Mouse (Mus musculus) limb, embryonic 14.5 days (tissue): Measurements from ENCODE around the gene Medag. TPM values are rescaled to one million over a fixed set of nuclear protein-coding genes. Genes with fewer than 3 reads are reported as not detected.
A peak's percentile ranks its signal among the peaks of the same experiment; 100 is the strongest.

Experiments used
- ATAC-seq: fragments of 200-750 bp; cut with Nextera tagmentation; 2 replicates; pipeline ENCODE4 v1.8.0; 2017; ENCODE audit warnings: low read depth, moderate number of reproducible peaks, moderate TSS enrichment; ENCODE audit not compliant: low FRiP score
- DNase-seq: peaks from one replicate; pipeline ENCODE4 v3.0.0-alpha.2; 2015; ENCODE audit warnings: low spot score
- H3K27ac ChIP-seq: fragments of 300-500 bp; sonication (generic); replicated peaks from 2 replicates; pipeline ENCODE4 v1.5.1; 2014; ENCODE audit warnings: low read depth, mild to moderate bottlenecking, low read length, moderate library complexity, mixed read lengths
- H3K27me3 ChIP-seq: fragments of 300-500 bp; sonication (generic); 2 replicates; pipeline ENCODE4 v1.6.1; 2014; ENCODE audit warnings: low read length, mixed read lengths; ENCODE audit not compliant: control insufficient read depth, insufficient read depth
- H3K36me3 ChIP-seq: fragments of 300-500 bp; sonication (generic); 2 replicates; pipeline ENCODE4 v1.6.1; 2014; ENCODE audit warnings: mild to moderate bottlenecking, low read length, moderate library complexity, mixed read lengths; ENCODE audit not compliant: control insufficient read depth, insufficient read depth
- H3K4me1 ChIP-seq: fragments of 300-500 bp; sonication (generic); 2 replicates; pipeline ENCODE4 v1.6.1; 2014; ENCODE audit warnings: antibody characterized with exemption, low read length, mixed read lengths; ENCODE audit not compliant: control insufficient read depth, insufficient read depth
- H3K4me2 ChIP-seq: fragments of 300-500 bp; sonication (generic); replicated peaks from 2 replicates; pipeline ENCODE4 v1.6.1; 2014; ENCODE audit warnings: low read depth, mild to moderate bottlenecking, low read length, moderate library complexity; ENCODE audit not compliant: severe bottlenecking
- H3K4me3 ChIP-seq: fragments of 300-500 bp; sonication (generic); replicated peaks from 2 replicates; pipeline ENCODE4 v1.5.1; 2014; ENCODE audit warnings: low read length
- H3K9ac ChIP-seq: fragments of 300-500 bp; sonication (generic); 2 replicates; pipeline ENCODE4 v1.6.1; 2014; ENCODE audit warnings: mild to moderate bottlenecking, low read depth, low read length, moderate library complexity; ENCODE audit not compliant: severe bottlenecking
- H3K9me3 ChIP-seq: fragments of 300-500 bp; sonication (generic); 2 replicates; pipeline ENCODE4 v1.6.1; 2016; ENCODE audit warnings: low read length; ENCODE audit not compliant: control insufficient read depth
- POLR2A ChIP-seq: fragments of 200-500 bp; IDR thresholded peaks from 2 replicates; pipeline ENCODE4 v1.8.0; 2012; ENCODE audit warnings: inconsistent platforms, mild to moderate bottlenecking, moderate library complexity, borderline replicate concordance; ENCODE audit not compliant: insufficient read depth, insufficient read length; ENCODE audit errors: extremely low read depth
- WGBS: fragments of 180-500 bp; shearing (Covaris S2); extraction: QIAGEN DNeasy Blood & Tissue Kit; methylation state at CpG from one replicate; pipeline ENCODE4 v1.1.7; 2014; 5-methylcytosine and 5-hydroxymethylcytosine counted together
- polyA plus RNA-seq, 2 experiments: library from polyadenylated mRNA; depleted of rRNA in 1 of 2; stranded (reverse) in 1 of 2; unstranded in 1 of 2; fragments of >200 nt; fragmentation: Nextera tagmentation in 1 of 2; extraction: Ambion mirVana in 1 of 2; gene quantifications; 2 replicates each; pipeline versions ENCODE4 v1.2.1 to v1.2.3; 2012 to 2014

The Medag gene
- polyA plus RNA-seq, 2 experiments = 2.6 to 3.8 TPM

DNA sequence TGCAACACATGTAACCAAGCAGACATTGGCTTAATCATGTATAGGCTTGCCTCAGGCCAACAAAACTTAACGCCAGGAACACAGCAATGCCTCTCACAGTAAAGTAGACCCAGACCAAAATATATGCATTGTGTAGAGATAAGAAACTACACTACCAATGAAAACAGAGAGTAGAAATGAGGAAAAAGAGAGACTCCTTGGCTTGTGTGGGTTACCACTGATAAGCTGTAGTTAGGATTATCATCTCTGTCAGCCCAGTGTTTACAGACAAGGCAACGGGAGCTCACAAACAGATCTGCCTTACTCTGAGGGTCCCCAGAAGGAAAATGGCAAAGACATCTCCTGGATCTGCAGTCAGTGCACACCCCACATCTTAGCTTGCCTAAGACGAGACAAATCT is 25.0 kb downstream of the Medag start:
- DNase-seq (no peak), ATAC-seq (no peak)
- Histone ChIP-seq H3K27ac (no peak overlapping the region), H3K4me1 (peaks cover 19% of the 10 kb centered on the region), H3K4me2 (no peak overlapping the region), H3K27me3 (no peaks in the 10 kb centered on the region), H3K9ac (no peak overlapping the region), H3K4me3 (no peak overlapping the region), H3K36me3 (no peaks in the 10 kb centered on the region), H3K9me3 (no peaks in the 10 kb centered on the region)
- TF ChIP-seq POLR2A = no peak
- WGBS = 67% methylated on average over 3 of the region's 3 CpGs

DNA sequence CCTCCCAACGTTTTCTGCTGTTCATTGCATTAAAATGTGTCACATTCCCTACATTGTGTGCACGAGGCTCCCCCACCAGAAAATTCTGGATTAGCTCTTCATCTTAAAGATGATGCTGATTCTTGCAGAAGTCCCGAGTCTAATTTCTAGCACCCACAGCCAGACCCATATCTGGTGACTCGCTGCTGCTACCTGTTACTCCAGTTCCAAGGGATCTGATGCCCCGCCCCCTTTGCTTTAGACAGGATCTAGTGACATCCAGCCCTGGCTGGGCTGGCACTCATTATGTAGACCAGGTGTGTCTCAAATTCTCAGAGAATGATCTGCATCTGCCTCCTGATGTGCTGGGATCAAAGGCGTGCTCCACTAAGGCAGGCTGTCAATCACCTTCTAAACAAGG is 25.6 kb downstream of the Medag start:
- no peaks in the 10 kb centered on the region for H3K9me3 ChIP-seq
- no peak overlapping the region for H3K9ac ChIP-seq
- H3K4me2 ChIP-seq = no peak overlapping the region
- no peak overlapping the region for H3K27ac ChIP-seq
- H3K4me3 ChIP-seq = no peak overlapping the region
- no peaks in the 10 kb centered on the region for H3K36me3 ChIP-seq
- DNase-seq (no peak), ATAC-seq (no peak)
- H3K27me3 ChIP-seq = no peaks in the 10 kb centered on the region
- H3K4me1 ChIP-seq = peaks cover 25% of the 10 kb centered on the region
- no peak for TF ChIP-seq POLR2A
- WGBS = 54% methylated on average over 6 of the region's 6 CpGs

DNA sequence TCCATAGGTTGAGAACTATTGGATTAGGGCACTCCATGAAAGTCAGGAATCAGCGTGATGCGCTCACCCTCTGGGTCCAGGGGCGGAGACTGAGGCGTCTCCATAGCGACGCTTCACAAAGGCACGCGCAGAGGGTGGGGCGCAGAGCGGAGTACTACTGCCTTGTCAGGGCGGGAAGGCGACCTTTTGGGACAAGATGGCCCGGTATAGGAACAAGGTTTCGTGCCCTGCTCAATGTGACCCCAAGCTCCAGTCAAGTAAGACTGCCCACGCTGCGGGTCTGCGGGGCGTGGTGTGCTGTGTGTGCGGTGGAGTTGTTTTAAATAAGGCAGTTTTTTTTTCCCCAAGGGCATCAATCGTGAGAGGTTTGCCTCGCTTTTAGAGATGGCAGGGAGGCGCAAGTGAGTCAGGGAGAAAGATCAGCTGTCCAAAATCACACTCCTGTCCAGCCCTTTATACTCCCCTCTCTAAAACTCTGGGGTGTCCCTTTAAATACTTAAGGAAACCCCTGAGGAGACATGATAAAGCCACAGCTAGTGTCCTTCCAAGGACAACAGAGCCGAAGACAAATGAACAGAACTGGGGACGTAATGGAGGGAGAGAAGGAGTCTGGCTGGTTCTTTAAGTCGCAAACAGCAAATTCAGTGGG is 28.1 kb downstream of the Medag start, which contains the start of gene Tex26:
Gene Tex26 (plus strand): TSS at position 130 of the 649 bp plus-strand sequence.
- under 1% methylated on average over 25 of the region's 25 CpGs for WGBS
- DNase-seq (peak; percentile 85), ATAC-seq (peak; percentile 77)
- H3K4me1 ChIP-seq = peaks cover 24% of the 10 kb centered on the region
- H3K36me3 ChIP-seq = no peaks in the 10 kb centered on the region
- H3K4me3 ChIP-seq = peak within 1 kb of the TSS; percentile 45
- peak within 1 kb of the TSS; percentile 52 for H3K9ac ChIP-seq
- no peaks in the 10 kb centered on the region for H3K27me3 ChIP-seq
- H3K9me3 ChIP-seq = no peaks in the 10 kb centered on the region
- no peak for TF ChIP-seq POLR2A
- H3K4me2 ChIP-seq = peak within 1 kb of the TSS; percentile 94
- H3K27ac ChIP-seq = peak within 1 kb of the TSS; percentile 75

DNA sequence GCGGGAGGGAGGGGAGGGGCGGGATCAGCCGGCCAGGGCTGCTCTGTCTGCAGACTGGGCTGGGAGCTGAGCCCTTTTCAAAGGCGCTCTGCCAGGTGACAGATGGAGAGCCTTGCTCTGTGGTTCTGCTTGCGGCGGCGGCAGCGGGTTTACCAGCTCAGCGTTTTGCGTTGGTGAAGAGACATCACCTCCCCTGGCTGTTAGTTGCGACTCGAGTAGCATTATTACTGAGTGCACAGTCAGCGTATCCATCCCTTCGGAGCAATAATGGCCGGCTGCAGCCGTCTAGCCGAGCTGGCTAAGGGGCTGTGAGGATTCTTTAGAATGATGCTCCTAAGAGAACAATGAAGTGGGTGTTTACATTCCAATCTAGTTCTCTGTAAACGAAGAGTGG is 28.6 kb downstream of the Medag start:
- Histone ChIP-seq H3K27me3 (no peaks in the 10 kb centered on the region), H3K27ac (peak overlapping the region; percentile 75), H3K4me3 (peak overlapping the region; percentile 45), H3K4me2 (peak overlapping the region; percentile 94), H3K9ac (peak overlapping the region; percentile 52), H3K9me3 (no peaks in the 10 kb centered on the region), H3K4me1 (peaks cover 24% of the 10 kb centered on the region), H3K36me3 (no peaks in the 10 kb centered on the region)
- no peak for TF ChIP-seq POLR2A
- under 1% methylated on average over 18 of the region's 18 CpGs for WGBS
- DNase-seq = peak; percentile 67
- peak; percentile 78 for ATAC-seq

DNA sequence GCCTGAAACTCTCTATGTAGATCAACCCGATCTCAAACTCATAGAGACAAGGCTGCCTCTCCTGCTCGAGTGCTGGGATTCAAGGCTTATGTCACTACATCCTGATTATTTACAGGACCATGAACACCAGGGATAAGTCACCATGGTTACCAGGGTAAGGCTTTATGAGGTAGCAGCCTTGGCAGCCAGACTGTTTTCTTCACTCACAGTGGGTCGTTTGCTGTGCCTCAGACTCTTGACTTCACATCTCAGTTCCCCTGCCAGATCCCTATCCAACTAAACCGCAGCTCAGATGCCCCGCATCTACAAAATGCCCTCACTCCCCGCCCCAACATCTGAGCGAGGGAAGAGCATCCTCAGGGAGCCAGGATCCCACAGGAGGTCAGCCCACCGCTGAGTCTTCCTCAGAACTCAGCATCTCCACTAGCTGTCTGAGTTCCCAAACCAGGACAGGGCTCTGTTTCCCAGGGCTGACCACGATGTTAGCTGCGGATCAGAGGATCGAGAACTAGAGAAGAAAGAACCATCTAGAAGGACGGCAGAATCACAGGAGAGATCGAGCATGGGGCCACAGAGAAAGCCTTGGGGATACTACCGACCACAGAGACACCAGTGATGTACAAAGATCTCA is 30.2 kb downstream of the Medag start:
- no peak overlapping the region for H3K4me2 ChIP-seq
- H3K27ac ChIP-seq = no peak overlapping the region
- ATAC-seq (peak; percentile 32; the same call in 1 of the 2 replicates), DNase-seq (peak; percentile 59)
- H3K4me3 ChIP-seq = no peak overlapping the region
- no peaks in the 10 kb centered on the region for H3K9me3 ChIP-seq
- TF ChIP-seq POLR2A = no peak
- H3K27me3 ChIP-seq = no peaks in the 10 kb centered on the region
- WGBS = 48% methylated on average over 14 of the region's 14 CpGs
- H3K4me1 ChIP-seq = peaks cover 24% of the 10 kb centered on the region
- H3K9ac ChIP-seq = no peak overlapping the region
- H3K36me3 ChIP-seq = no peaks in the 10 kb centered on the region
